Mouse (Mus musculus) ovary, adult 18-20 months (tissue): ENCODE data around the gene Mdm1.
A peak's percentile ranks its signal among the peaks of the same experiment; 100 is the strongest.

Experiments
- DNase-seq: peaks from one replicate; pipeline ENCODE4 v3.0.0; 2022; ENCODE audit warnings: low spot score, mixed read lengths

The Mdm1 gene

DNA sequence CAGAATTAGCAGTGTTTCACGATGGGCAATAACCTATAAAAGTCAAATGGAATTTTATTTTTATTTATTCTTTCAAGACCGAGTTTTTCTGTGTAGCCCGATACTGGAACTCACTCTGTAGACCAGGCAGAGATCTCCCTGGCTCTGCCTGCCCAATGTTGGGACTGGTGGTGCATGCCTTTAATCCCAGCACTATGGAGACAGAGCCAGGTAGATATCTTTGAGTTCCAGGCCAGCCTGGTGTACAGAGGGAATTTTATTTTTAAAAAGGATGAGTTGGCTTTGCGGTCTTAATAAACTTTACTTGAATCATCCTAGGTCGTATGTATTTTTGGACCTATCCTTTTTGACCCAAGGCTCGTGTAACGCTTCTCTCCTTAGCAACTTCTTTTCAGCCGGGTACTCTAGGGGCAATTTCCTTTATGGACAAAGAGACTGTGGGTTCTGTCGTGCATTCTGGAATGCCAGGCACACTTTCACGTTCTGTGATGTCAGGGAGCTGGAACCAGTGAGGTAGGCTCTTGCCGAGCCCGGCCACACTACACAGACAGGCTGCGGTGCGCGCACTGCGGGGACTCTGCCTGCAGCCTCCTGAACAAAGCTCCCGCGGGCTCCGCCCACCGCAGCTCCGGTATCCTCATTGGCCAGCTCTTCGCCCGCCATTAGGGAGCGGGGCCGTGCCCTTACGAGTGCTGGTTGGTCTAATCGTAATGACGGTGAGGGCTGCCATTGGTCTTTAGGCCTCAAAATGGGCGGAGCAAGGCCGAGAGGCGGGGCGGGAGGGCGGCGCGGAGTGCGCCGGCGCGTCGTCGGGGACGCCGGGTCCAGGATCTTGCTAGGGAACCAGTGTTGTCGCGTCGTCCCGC is at the start of gene Mdm1:
Gene Mdm1 (plus strand): TSS at position 794 of the 866 bp plus-strand sequence.
- peak; percentile 97 for DNase-seq

DNA sequence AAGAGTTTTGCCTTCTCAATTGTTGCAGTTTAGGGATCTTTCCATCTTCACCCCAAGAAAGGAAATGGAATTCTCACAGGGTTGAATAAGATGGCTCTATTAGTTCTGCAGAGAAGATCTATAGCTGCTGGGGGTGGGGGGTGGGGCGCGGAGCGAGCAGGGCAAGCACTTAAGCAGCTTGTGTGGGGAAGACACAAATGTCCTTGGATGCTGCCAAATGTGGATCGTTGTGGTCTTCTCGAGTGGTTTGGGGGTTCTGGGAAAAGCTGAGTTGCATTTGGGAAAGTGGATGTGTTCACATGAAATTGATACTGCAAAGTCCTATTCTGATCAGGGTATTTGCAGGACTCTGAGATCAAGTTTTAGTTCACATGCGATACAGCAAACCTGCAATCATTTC is 48.9 kb upstream of the Mdm1 start:
- no peak for DNase-seq

DNA sequence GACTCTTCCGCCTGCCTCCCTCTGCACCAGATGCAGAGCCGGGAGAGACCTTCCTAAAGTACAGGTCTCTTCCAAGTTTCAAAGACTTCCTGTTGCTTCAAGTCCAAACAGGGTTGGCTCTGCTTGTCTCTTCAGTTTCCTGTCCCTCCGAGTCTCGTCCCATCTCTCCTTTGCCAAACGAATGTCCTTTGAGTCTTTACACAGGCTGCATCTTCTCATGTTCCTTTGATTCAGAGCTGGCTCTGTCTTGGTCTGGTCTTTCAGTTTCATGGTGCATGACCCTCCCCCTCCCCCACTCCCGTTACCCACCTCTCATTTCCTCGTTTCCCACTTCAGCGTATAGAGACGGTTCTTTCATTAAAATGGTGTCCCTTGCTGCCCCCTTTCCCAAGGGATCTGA is 47.9 kb upstream of the Mdm1 start:
- no peak for DNase-seq

DNA sequence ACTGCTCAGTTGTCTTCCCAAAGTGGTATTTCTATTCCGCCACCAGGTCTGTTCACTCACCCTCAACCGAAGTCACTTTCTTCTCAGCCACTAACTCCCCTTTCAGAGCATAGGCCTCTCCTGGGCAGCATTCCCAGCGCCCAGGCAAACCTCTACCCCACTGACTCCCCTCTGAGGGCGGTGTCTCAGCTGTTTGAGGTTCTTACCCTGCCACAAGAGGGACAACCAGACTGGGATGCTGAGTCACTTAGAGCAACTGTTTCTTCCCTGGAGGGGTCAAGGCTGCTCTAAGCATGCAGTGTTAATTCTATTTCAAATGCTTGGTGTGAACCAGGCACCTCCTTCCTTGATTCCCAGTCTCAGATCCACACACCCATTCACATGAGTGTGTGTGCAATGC is 46.8 kb upstream of the Mdm1 start:
- no peak for DNase-seq

DNA sequence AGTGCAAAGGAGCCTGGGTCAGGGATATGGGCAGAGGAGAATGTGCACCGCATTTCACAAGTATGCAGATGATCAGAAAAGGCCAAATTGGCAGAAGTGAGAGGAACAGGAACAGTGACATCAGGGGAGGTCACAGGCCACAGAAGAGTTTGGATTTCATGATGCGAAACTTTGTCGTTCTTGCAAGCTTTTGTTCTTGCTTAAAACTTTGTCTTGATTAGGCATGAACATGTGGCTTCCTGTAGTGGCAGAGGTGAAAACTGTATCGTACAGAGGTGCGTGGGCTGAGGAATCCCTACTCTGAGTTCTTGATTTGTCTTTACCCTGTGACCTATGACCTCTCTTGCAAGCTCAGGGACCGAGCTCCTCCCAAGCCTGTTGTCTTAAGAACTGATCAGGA is 45.4 kb upstream of the Mdm1 start:
- no peak for DNase-seq

GRCm38 (mm10) chr10:118097898-118098297 is 43.7 kb upstream of the Mdm1 start:
- DNase-seq: no peak

- DNase-seq: no peak
Measured at GRCm38 (mm10) chr10:118100570-118100969, 41.0 kb upstream of the Mdm1 start.

- DNase-seq: no peak
Measured at GRCm38 (mm10) chr10:118101056-118101455, 40.6 kb upstream of the Mdm1 start.

- peak; percentile 82 for DNase-seq
Measured at GRCm38 (mm10) chr10:118103020-118103666, 38.5 kb upstream of the Mdm1 start.

- no peak for DNase-seq
Measured at GRCm38 (mm10) chr10:118103906-118104305, 37.7 kb upstream of the Mdm1 start.

GRCm38 (mm10) chr10:118107031-118107430 is 34.6 kb upstream of the Mdm1 start:
- no peak for DNase-seq

GRCm38 (mm10) chr10:118110006-118110920 is 31.3 kb upstream of the Mdm1 start:
- DNase-seq: no peak

GRCm38 (mm10) chr10:118110921-118111301 is 30.7 kb upstream of the Mdm1 start:
- no peak for DNase-seq

GRCm38 (mm10) chr10:118111621-118112020 is 30.0 kb upstream of the Mdm1 start:
- DNase-seq: no peak

GRCm38 (mm10) chr10:118112294-118112893 is 29.2 kb upstream of the Mdm1 start:
- DNase-seq: no peak

- DNase-seq: no peak
Measured at GRCm38 (mm10) chr10:118113256-118113682, 28.3 kb upstream of the Mdm1 start.

DNA sequence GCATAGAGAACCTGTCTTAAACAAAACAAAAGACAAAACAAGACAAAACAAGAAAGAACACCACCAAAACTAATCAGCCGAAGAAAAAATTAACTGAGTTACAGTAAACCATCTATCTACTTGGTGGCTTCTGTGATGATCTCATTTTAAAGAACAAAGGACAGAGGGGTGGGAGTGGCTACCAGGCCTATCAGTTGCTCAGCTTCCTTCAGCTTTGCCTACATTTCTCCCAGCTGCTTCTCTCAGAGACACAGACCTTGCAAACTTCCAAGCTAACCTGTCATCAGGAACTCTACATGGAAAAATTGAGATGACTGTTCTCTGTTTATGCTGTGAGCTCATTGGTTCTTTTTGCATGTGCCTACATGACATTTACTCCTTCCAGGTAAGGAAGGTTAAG is 27.3 kb upstream of the Mdm1 start:
- DNase-seq: no peak

GRCm38 (mm10) chr10:118116456-118116855 is 25.2 kb upstream of the Mdm1 start:
- DNase-seq: no peak

- no peak for DNase-seq
Measured at GRCm38 (mm10) chr10:118121047-118121936, 20.3 kb upstream of the Mdm1 start.

DNA sequence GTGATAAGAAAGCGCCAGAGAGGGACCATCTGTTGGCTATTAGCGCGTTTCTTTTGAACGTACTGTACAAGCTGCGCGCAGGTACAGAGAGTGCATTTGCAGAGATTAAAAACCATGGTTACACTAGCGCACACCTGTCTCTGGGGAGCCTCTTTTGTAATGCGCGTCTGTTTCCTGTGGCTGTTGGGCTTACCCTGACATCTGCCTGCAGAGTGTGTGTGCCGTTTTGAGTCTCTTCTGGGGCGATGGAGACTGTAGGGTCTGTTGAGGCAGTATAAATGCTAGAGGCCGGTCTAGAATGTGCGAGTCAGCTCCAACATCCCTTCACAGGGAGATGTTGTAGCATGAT is 19.7 kb upstream of the Mdm1 start:
- DNase-seq: no peak
